Mouse (Mus musculus) heart, adult 8-10 months (tissue): ENCODE measurements around the gene Acsl1. TPM values are rescaled to one million over a fixed set of nuclear protein-coding genes. Genes with fewer than 3 reads are reported as not detected.

ENCODE experiments used
- DNase-seq: peaks from one replicate; pipeline ENCODE4 v3.0.0; 2022; ENCODE audit warnings: low spot score
- total RNA-seq, 4 experiments: library from RNA; stranded (reverse); gene quantifications; 2 replicates each; pipeline ENCODE4 v1.2.4; 2022

The Acsl1 gene
- total RNA-seq, result 100 to 1,000 TPM; 930 to 978 (median 952) TPM

DNA sequence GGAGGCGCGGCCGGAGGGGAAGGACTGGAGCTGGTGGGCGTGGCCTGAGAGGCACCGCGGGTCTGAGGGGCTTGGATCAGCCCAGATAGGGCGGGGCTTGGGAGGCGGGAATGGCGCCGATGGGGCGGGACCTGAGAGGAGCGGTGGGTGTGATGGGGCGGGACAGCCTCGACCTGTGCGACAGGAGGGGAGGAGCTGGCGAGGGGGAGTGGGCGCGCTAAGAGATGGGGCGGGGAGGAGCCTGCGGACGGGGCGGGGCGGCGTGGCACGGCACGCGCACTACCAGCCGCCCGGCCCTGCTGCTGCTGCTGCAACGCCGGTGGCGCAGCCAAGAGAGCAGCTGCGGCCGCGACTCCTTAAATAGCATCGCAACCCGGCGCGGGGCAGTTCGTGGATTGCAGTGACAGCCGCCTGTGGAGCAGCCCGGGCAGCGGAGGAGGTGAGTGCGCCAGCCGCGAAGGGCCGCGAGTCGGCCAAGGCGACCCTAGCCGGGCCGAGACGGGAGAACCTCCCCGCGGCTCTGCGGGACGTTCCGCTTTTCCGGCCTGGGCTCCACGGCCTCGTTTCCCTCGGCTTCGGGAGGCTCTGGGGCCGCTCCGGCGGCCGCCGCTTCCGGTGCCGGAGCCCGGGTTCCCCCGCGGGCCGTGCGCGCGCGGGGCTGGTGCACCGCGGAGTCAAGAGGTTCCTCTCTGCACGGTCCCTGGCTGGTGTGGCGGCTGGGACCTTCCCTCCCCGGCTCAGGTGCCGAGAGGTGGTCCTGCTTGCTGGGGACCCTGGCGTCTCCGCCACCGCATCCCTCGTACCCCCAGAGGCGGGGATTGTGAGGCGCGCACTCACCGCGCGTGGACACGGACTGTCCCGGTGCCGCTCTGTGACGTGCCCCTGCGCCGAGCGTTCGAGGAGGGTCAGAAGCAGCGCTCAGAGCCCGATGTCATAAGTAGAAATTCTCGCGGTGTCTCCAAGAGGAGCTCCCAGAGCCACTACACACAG lies at the start of gene Acsl1:
Gene Acsl1, plus strand, starts transcription at position 246 of the 990 bp plus-strand sequence.
- DNase-seq, result peak; percentile 99

DNA sequence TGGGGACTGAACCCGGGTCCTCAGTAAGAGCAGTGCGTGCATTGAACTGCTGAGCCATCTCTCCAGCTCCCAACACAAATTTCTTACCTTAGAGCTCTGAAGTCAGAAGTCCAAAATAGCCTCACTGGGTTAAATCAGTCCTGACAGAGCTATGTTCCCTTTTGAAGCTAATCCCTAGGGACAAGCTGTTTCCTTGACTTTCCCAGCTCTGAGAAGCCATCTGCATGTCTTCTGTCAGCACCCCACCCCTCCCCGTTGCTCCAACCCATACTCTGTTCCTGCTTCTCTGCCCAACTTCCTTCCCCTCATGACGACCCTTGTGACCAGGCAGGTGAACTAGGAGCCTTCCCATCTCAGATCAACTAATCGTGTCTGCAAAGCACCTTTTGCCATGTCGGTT lies 49.3 kb upstream of the Acsl1 start:
- DNase-seq, result peak; percentile 52

DNA sequence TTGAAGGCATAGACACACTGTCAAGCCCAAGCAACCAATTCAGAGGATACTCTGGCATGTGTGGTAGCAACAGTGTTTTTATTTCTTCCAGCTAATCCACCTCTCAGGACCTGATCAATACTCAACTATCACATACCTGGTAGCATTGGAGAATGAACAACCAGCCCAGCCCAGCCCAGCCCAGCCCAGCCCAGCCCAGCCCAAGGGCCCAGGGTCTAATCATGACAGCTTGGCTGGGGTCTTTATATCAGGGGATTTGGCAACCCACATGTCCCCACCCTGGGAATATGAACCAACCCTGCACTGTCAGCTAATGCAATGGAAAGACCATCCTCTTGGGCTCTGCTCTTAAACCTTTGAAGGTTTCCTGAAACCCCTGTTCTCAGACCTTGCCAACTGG lies 42.9 kb upstream of the Acsl1 start:
- DNase-seq, result no peak

DNA sequence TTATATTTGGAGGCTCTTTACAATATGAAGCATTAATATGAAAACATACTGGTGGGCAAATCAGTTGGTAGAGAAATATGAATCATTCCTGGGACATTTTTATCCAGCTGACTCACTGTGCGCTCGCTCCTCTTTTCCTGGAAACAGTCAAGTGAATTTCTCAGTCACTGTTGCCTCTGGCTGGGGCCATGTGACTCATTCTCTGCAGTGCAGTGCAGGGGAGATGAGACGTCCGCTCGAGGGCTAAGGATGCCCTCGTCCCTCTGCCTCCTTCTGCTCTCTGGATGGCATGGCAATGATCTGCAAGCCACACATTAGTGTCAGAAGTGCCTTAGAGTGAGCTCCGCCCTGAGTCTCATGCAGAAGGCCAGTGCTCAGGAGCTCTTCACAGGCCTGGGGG lies 41.0 kb upstream of the Acsl1 start:
- DNase-seq, result no peak

DNA sequence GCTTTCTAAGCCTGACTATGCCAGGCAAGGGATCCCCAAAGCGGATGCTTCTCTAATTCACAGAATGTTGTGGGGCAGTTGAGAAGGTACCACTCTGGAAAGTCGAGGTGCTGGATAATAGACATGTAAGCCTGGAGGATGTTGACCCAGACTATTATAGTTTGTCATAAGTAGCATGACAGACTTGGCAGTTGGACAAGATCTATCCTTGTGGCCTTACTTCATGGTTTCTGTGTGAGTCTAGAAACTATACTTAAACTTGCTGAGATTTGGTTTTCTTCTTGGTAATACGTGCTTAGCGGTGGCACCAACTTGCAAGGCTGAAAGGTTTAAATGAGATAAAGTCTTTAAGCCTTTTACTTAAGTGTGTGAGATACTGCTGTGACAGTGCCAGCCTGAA lies 38.9 kb upstream of the Acsl1 start:
- DNase-seq, result no peak

DNA sequence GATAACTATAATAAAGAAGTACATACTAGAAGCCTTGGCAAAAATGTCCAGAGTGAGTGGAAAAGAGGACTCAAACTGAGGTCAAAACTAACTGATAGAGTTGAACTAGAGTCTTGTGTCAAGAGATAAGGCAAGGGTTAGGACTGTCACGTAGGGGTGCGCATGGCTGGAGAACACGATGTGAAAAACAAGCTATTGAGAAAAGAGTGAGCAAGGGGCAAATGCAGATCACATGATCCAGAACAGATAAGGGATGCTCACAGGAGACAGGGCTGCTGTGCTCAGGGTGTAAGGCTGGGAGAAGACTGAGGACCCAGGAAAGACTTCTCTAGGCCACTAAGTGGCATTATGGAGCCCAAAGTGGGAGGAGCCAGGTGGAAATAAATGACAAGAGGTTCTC lies 38.3 kb upstream of the Acsl1 start:
- no peak for DNase-seq

DNA sequence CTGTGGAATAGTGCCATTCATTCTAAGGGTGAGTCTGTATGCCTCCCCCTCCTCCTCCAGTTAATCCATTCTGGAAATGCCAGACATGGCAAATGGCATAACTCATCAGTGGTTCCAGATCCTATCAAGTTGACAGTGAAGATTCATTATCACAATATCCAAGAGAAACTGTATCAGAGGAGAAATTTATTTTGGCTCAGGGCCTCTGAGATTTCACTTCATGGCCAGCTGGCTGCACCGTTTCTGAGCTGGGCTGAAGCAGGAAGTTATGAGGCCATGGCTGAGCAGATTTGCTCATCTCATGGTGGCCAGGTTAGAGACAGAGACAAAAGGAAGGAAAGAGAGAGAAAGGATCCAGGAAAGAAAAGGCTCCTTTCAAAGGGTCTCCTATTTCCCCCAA lies 37.2 kb upstream of the Acsl1 start:
- no peak for DNase-seq

DNA sequence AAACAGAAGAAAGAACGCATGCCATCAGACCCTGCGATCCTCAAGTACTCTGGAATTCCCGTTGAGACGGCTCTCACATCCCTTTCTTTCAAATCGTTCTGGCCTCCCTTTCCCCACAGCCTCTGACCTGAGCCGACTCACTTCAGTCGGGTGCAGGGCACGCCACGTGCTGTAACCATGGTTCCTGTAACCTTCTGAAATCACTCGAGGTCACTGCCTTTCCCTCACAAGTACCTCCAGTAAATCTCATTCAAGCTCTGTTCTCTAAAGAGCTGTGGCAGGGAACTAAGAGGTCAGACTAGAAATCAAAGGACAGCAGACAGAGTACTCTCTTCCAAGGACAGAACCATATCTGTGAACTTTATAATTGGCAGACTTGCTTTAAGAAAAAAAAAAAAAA lies 32.3 kb upstream of the Acsl1 start:
- no peak for DNase-seq

DNA sequence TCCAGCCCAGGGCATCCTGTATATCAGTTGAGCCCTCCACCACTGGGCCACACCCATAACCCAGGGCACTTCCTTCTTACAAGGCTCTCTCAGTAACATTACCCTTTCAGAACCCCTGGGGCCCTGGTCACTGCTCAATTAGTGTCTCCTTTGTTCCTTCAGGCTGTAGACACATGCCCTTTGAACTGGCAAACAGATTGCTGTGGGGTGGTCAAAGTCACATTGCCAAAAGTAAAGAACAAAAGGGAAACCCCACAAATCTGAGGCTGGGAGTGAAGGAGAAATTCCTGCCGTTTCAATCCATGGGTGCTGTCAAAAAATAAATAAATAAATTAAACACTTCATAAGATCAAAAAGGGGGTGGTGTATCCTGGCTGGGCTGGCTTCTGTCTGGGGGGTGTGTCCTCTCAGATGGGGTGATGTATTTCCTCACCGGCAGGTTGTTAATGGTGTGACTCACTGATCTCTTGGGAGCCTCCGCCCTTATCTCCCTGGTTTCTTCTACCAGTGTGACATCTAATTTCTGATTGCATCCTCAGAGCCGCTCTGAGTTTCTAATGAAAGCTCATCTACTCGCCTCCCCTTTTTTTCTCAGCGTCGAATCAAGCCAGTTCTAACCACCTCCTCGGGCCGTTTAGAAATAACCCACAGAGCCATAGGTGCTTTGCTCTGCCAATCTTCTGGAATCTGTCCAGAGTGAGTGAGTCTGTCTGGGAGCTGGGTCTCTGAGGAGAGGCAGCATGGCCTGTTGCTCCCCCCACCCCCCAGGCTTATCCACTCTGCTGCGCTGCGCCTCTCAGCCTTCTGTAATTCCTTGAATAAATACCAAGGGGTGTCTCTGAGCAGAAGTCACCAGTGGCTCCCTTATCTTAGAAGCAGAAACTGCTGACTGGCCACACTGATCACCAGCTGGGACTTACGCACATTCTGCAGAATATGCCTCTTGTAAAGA lies 24.6 kb upstream of the Acsl1 start:
- DNase-seq, result no peak

DNA sequence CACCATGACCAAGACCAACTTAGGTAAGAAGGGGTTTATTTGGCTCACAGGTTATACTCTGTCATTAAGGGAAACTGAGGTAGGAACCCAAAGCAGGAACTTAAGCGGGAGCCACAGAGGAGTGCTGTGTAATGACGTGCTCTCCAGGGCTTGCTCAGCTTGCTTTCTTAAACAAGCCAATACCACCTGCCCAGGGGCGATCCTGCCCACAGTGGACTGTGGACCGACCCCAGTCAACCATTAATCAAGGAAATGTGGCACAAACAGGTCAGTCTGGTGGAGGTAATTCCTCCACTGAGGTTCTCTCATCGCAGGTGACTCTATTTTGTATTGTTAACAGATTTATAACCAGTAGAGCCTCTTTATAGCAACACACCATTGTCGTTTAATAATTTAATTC lies 23.5 kb upstream of the Acsl1 start:
- DNase-seq, result no peak

DNA sequence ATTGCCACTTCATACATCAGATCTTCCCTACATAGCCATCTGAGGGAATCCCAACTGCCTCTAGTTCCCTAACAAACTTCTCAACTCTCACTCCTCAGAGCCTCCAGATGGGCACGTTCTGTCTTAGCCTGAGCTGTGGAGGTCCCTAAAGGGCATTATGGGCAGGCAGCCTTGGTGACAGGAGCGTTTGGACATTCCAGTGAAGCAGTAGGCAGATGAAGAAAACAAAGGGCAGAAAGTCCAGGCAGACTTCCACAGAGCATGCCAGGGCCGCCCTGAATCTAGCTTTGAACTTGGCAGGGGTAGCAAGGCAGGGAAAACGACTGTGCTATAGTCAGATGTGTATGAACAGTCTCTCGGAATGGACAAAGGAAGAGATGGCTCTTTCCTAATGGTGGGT lies 22.2 kb upstream of the Acsl1 start:
- DNase-seq, result no peak

DNA sequence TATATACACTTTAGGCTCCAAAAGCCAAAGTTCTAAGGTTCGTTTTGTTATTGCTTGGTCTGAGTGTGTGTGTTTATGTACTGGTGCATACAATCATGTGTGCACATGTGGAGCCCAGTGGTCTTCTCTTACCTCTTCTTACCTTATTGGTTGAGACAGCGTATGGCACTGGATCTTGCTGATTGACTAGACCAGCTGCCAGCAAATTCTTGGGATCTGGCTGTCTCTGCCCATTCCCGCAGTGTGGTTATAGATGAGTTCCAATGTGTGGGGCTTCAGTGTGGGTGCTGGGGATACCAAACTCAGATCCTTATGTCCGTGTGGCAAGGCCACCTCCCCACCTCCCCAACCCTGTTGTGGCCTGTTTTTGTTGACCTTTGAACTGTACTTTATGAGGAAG lies 21.8 kb upstream of the Acsl1 start:
- DNase-seq, result no peak

DNA sequence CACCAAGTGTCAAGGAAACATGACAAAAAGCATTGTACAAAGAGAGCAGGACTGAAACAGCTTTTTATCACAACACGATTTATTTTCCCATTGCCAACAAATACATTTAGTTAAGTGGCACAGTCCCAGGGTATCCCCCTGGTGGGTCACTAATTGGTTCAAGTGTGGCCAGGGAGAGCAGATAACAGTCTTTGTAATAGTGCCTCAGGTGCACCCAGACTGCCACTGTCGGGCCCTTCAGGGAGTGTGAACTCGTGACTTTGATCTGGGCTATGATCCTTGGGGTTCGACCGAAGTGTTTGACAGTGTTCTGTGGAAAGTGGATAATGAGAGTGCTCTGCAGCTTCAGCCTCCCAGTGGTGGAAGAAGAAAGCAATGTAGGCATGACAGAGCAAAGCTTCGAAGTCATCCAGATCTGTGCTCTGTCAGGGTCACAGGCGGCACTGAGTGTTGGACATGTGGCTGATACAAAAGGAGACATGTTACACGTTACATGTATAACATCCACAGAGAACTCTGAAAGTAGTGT lies 21.1 kb upstream of the Acsl1 start:
- no peak for DNase-seq

DNA sequence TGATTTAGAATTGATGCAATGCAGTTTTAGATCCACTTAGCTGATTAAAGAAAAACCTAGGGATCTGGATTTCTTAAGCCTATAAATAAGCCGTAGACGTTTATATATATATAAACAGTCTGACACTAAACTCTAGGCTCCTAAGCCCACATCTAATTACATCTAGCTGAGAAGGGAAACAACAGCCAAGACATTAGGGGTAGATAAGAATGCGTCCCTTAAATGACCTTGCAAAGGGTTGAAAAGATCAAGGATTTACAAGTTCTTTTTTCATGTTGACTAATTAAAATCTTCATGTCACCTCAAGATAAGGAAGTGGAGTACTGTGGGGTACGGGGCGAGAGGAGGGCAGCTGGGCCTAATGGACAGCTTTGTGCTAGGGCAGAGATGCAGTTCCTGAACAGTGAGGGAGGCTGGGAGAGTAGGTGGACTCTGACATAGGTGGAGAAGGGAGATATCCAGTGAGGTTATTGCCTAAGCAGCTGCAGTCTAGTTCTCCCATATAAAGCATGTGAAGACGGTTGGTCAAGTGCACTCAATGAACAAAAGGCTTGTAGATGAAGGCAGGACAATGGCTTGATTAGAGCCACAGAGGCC lies 12.5 kb upstream of the Acsl1 start:
- no peak for DNase-seq

DNA sequence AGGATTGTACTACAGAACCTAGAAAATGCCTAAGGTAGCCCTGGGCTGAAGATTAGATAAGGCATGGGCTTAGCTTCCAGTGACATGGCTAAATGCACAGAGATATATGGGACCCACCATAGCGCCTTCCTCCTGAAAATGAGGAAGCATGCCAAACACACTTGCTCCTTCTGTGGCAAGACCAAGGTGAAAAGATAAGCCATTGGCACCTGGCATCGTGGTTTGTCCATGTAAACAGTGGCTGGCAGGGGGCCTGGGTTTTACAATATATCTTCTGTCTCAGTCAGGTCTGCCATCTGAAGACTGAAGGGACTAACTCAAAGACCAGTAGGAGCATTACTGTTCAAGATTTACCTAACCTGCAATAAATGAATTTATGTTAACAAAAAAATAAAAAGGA lies 2.4 kb upstream of the Acsl1 start:
- DNase-seq, result no peak

DNA sequence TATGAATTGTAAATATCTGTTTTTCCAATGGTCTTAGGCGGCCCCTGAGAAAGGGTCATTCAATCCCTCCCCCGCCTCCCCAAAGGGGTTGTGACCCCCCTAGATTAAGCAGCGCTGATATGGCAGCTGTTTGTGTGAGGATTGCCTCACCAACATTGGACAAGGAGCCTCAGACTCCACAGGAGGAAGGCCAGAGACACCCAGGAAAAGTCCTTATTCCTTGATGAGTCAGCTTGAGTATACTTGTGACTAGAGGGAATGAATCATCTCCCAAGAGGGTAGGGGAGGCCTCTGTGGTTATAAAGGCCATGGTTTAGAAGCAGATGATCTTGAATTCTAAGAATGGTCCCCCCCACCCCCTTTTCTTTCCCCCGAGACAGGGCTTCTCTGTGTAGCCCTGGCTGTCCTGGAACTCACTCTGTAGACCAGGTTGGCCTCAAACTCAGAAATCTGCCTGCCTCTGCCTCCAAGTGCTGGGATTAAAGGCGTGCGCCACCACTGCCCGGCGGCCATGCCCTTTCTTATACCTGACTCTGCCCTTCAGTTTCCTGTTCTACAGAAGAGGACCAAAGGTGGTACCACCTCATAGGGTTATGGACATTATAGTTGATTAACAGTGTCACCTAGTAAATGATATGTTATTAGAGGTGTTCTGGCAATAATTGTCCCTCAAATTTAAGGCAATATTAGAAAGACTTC lies 1.6 kb upstream of the Acsl1 start:
- no peak for DNase-seq

DNA sequence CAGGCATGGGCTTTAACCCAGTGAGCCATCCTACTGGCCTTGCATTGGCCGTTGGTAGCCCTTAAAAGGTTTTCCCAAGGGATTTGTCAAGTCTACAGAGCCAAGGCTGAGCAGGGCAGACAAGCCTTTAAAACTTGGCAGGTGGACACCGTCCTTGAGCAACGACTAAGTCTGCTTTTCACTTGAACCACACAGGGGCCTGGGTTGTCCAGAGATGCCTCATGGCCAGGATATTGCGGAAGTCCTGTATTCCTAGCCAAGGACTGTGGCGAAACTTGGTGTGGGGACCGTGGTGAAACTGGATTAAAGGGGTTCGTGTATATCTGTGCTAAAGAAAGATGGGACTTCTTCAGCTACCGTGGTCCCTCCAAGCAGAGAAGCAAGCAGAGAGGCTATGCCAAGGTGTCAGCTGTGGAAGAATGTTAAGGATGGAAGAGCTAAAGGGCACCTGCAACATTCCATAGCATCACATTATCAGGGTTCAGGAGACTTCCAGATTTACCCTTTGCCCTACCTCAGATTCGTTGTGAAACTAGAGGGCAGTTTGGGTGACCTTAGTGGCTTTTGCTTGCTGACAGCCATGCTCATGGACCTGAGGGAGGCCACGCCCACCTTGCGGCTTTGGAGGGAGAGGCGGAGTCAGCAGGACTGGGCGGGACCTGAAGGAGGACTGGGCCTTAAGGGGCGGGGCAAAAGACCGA lies 596 bp upstream of the Acsl1 start:
- DNase-seq, result no peak

DNA sequence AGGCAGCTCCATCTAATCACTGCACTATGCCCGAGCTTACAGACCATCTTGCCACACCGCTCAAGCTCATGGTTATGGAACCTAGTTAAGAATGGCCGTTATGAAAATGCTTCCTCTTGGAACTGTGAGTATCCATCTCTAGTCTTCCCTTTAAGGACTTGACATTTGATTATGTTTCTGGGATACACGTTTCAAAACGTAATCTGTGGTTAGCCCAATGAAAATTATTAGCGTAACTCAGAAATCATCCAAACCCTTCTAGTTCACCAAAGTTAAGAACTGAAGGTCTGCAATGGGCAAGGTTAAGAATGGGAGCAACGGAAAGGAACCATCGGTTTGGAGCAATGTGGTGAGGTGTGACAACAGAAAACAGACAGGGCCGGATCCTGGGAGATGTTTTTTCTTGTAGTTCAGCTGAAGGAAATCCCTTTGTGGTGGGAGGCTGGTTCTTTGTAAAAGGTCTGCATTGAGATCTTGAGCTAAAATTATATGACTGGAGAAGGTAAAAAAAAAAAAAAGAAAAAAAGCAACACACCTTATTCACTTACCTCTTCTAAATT lies 1.2 kb downstream of the Acsl1 start:
- no peak for DNase-seq

DNA sequence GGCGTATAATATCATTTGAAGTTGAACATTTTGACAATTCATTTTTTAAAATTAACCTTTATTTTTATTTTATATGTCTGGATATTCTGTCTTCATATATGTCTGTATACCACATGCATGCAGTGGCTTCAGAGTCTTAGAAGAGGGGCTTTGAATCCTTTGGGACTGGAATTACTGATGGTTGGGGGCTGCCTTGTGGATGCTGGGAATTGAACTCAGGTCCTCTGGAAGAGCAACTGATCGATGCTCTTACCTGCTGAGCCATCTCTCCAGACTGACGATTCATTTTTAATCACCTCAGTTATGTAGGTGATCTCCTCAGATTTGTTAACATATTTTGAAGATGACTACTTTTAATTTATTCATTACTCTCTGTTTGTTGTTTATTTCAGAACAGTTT lies 3.3 kb downstream of the Acsl1 start:
- no peak for DNase-seq

DNA sequence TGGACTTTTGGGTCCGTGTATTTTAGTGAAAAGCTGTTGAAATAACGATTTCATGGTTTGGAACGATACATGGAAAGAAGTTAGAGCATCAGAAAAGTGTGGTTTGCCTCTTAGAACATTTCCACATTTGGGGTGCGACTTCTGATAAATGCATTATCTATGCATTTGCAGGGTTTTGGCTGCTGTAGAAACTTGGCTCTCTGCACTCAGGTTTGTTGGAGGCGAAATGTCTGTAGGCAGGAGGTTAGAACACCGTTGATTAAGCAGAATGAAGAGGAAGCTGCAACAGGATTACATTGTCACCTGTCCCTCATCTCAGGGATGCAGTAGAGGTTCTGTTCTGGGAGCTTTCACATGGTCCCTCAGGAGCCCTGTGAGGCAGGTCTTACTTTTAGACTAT lies 3.8 kb downstream of the Acsl1 start:
- DNase-seq, result no peak
